Mouse (Mus musculus) hindbrain, embryonic 13.5 days (tissue): ENCODE measurements around the gene Scube3. TPM values are rescaled to one million over a fixed set of nuclear protein-coding genes. Genes with fewer than 3 reads are reported as not detected.

Experiments
- ATAC-seq: fragments of 200-750 bp; cut with Nextera tagmentation; 2 replicates; pipeline ENCODE4 v1.8.0; 2017; ENCODE audit warnings: moderate TSS enrichment; ENCODE audit not compliant: low FRiP score
- H3K27ac ChIP-seq: fragments of 300-500 bp; sonication (generic); 2 replicates; pipeline ENCODE4 v1.5.1; 2015; ENCODE audit warnings: inconsistent platforms, mild to moderate bottlenecking, moderate library complexity
- H3K27me3 ChIP-seq: fragments of 300-500 bp; sonication (generic); 2 replicates; pipeline ENCODE4 v1.6.1; 2015; ENCODE audit warnings: mild to moderate bottlenecking, inconsistent platforms
- H3K36me3 ChIP-seq: fragments of 300-500 bp; sonication (generic); 2 replicates; pipeline ENCODE4 v1.6.1; 2015; ENCODE audit warnings: mild to moderate bottlenecking, inconsistent platforms
- H3K4me1 ChIP-seq: fragments of 300-500 bp; sonication (generic); replicated peaks from 2 replicates; pipeline ENCODE4 v1.6.1; 2015; ENCODE audit warnings: inconsistent platforms
- H3K4me2 ChIP-seq: fragments of 300-500 bp; sonication (generic); 2 replicates; pipeline ENCODE4 v1.6.1; 2015; ENCODE audit warnings: inconsistent platforms, mild to moderate bottlenecking, moderate library complexity
- H3K4me3 ChIP-seq: fragments of 300-500 bp; sonication (generic); 2 replicates; pipeline ENCODE4 v1.5.1; 2015; ENCODE audit warnings: mild to moderate bottlenecking, inconsistent platforms
- H3K9ac ChIP-seq: fragments of 300-500 bp; sonication (generic); 2 replicates; pipeline ENCODE4 v1.6.1; 2015; ENCODE audit warnings: mild to moderate bottlenecking, inconsistent platforms
- H3K9me3 ChIP-seq: fragments of 300-500 bp; sonication (generic); 2 replicates; pipeline ENCODE4 v1.6.1; 2016; ENCODE audit warnings: inconsistent platforms
- WGBS: fragments of 180-500 bp; shearing (Covaris S2); methylation state at CpG from one replicate; pipeline ENCODE4 v1.1.7; 2015; 5-methylcytosine and 5-hydroxymethylcytosine counted together
- polyA plus RNA-seq: library from polyadenylated mRNA; unstranded; fragments of >200 nt; fragmentation: Nextera tagmentation; extraction: Ambion mirVana; gene quantifications from 2 replicates; pipeline ENCODE4 v1.2.1, GENCODE M21; 2015

Scube3 gene
- polyA plus RNA-seq, 1 experiment from 2014 or later: 5.1 TPM

DNA sequence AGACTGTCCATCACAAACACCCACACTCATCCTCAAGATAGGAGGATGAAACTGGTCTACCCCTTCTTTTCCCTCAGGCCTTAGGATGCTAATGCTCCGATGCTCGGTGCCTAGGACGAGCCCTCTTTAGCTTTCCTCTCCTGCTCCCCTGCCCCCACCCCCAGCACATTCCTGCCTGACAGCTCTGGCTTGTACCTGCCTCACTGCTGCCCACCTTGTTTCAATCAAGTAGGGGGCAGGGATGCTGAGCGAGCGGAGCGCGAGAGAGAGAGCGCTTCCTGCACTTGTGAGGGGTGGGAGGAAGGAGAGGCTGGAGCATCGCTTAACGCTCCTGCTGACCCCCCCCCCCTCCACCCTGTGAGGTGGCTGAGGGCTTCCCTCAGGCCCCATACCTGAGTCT, 18.4 kb downstream of the Scube3 start:
- H3K27me3 ChIP-seq: no peaks in the 10 kb centered on the region
- no peak overlapping the region for H3K27ac ChIP-seq
- peak overlapping the region; percentile 47; the same call in 1 of the 2 replicates for H3K9ac ChIP-seq
- WGBS: 27% methylated on average over 10 of the region's 10 CpGs
- H3K4me2 ChIP-seq: no peak overlapping the region
- peaks cover 43% of the 10 kb centered on the region for H3K4me1 ChIP-seq
- H3K36me3 ChIP-seq: peaks cover 78% of the 10 kb centered on the region
- no peak overlapping the region for H3K4me3 ChIP-seq
- no peaks in the 10 kb centered on the region for H3K9me3 ChIP-seq
- ATAC-seq: no peak

DNA sequence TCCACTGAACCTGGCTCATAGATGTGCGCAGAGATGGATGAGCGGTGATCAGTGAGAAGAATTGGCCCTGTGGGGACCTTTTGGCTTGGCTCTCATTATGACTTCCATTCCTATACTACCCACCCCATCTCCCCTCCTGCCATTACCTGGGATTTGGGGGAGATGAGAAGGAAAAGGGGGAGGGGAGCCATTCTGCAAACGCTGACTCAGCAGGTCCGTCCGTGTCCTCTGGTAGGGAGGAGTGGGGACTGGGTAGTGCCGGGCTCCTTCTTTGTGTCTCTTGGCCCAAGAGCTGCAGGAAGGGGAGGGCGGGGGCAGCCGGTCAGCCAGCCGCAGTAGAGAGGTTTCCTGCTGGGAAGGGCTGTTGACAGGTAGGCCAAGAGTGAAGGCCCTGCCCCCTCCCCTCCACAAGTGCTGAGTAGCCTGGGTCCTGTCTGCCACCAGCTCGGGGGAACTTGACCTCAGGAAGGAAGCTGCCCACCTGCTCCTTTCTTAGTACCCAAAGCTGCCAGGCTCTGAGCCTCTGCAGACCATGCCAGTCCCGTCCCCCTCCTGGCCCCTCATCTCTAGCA, 19.5 kb downstream of the Scube3 start:
- ATAC-seq: no peak
- Histone ChIP-seq H3K27ac (no peak overlapping the region), H3K9ac (no peak overlapping the region), H3K4me2 (no peak overlapping the region), H3K4me1 (peaks cover 43% of the 10 kb centered on the region), H3K4me3 (no peak overlapping the region), H3K36me3 (peaks cover 78% of the 10 kb centered on the region), H3K9me3 (no peaks in the 10 kb centered on the region), H3K27me3 (no peaks in the 10 kb centered on the region)
- WGBS: 29% methylated on average over 10 of the region's 11 CpGs

DNA sequence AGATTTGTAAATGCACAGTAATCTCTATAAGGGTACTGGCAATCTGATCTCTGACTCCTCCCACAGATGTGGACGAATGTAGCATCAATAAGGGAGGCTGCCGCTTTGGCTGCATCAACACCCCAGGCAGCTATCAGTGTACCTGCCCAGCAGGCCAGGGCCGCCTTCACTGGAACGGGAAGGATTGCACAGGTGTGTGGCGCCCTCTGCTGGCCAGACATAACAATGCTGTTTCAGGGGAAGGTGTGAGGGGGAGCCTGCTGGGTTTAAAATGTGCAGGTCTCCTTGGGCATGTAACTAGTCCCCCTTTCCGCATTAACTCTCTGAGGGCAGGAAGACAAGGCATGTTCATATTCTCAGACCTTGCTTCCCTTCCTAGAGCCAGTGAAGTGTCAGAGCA, 21.7 kb downstream of the Scube3 start:
- H3K27me3 ChIP-seq: no peaks in the 10 kb centered on the region
- peaks cover 80% of the 10 kb centered on the region for H3K36me3 ChIP-seq
- WGBS: 7% methylated on average over 6 of the region's 6 CpGs
- peaks cover 26% of the 10 kb centered on the region for H3K4me1 ChIP-seq
- H3K4me3 ChIP-seq: no peak overlapping the region
- no peaks in the 10 kb centered on the region for H3K9me3 ChIP-seq
- no peak overlapping the region for H3K9ac ChIP-seq
- ATAC-seq: no peak
- H3K4me2 ChIP-seq: no peak overlapping the region
- no peak overlapping the region for H3K27ac ChIP-seq

DNA sequence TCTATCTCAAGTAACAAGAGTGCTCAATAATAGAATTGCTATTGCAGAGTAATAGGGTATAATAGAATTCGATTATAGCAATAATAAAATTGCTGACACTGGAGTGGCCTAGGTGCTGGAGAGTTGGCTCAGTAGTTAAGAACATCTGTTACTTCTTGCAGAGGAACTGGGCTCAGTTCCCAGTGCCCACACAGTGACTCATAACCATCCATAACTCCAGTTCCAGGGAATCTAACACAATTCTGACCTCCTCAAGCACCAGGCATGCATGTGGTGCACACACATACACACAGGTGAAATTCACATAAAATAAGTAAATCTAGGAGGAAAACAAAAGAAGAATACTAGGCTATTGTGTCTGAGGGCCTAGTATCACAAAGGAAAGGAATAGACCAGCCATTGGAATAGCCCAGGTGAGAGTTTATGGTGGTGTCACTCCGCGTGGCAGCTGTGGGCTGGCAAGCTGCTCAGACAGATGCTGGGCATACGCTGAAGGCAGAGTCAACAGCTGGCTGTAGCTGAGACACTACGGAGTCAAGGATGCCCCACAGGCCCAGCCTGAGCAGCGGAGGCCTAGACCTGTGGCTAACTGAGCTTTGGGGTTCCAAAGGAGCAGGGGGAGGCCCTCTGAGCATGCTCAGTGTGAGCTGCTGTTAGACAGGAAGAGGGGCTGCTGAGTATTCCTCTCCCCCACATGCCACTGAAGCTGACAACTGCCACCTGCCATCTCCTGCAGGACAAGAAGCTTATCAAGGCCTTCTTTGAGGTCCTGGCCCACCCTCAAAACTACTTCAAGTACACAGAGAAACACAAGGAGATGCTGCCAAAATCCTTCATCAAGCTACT, 28.7 kb downstream of the Scube3 start:
- ATAC-seq: no peak
- no peak overlapping the region for H3K4me3 ChIP-seq
- H3K9me3 ChIP-seq: no peaks in the 10 kb centered on the region
- H3K4me1 ChIP-seq: peaks cover 27% of the 10 kb centered on the region
- WGBS: 88% methylated on average over 6 of the region's 6 CpGs
- H3K27me3 ChIP-seq: no peaks in the 10 kb centered on the region
- H3K36me3 ChIP-seq: peaks cover 59% of the 10 kb centered on the region
- H3K27ac ChIP-seq: no peak overlapping the region
- no peak overlapping the region for H3K4me2 ChIP-seq
- H3K9ac ChIP-seq: no peak overlapping the region; the same call in 1 of the 2 replicates

DNA sequence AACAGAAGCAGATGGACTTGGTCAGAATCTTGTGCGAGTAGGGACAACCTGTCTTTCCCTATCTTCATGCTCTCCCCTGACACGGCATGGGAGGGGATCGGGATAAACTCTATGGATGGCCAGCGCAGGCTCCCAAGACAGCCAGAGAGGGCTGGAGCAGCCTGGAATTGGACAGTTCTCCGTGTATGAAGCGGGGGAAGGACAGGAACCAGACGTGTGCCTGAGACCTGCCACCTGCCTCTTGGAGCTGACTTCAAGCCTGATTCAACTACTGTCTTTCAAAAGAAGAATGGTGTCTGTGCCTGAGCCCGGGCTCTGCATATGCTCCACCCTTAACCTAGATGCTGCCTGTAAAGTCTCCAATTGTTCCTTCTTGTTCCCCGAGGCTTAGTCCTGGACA, 30.7 kb downstream of the Scube3 start:
- H3K4me1 ChIP-seq: peaks cover 38% of the 10 kb centered on the region
- H3K4me2 ChIP-seq: no peak overlapping the region
- no peaks in the 10 kb centered on the region for H3K27me3 ChIP-seq
- 0 out of 2 replicates have a peak overlapping the region, but pooled peaks have one; percentile 8 for H3K27ac ChIP-seq
- no peak overlapping the region for H3K4me3 ChIP-seq
- peak overlapping the region; percentile 46 for H3K9ac ChIP-seq
- peaks cover 39% of the 10 kb centered on the region for H3K36me3 ChIP-seq
- no peaks in the 10 kb centered on the region for H3K9me3 ChIP-seq
- WGBS: 77% methylated on average over 9 of the region's 9 CpGs
- no peak for ATAC-seq

DNA sequence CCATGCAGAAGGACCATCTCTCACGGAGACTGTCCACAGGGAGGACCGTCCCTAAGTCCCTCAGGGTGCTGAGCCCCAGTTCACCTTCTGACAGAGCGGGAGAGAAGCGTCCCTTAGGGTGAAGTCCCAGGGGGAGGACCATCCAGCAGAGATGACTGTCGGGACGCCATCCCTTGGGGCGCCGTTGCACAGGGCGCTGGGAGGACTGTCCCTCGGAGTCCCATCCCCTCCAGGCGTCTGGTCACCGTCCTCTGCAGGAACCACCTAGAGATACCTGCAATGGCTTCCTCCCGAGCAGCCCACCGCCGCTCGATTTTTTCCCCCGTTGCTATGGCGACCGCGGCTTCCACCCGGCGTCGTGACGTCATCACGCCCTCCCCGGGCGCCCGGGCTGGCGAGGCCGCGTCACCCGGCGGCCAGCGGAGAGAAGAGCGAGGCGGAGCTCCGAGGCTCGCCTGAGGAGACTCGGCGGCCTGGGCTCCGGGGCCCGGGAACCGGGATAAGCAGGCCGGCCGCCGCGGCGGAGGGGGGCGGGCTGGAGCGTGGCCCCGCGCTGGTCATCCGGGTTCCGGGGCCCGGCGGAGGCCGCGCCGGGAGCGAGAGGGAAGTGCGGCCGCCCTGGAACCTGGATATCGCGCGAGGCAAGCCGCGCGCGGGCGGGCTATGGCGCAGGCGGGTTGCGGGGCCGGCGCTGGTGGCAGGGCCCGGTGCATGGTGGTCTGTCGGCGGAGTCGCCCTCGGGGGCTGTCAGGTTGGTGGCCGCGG, 35.0 kb downstream of the Scube3 start, which contains the start of gene Zfp523:
Gene Zfp523 (plus strand): TSS at position 355 of the 765 bp plus-strand sequence.
- ATAC-seq: peak; percentile 88
- Histone ChIP-seq H3K27ac (peak within 1 kb of the TSS; percentile 95), H3K4me1 (peaks cover 71% of the 10 kb centered on the region), H3K4me3 (peak within 1 kb of the TSS; percentile 86), H3K4me2 (peak within 1 kb of the TSS; percentile 89), H3K27me3 (no peaks in the 10 kb centered on the region), H3K9me3 (no peaks in the 10 kb centered on the region), H3K9ac (peak within 1 kb of the TSS; percentile 98), H3K36me3 (peaks cover 13% of the 10 kb centered on the region; the same call in 1 of the 2 replicates)
- WGBS: under 1% methylated on average over 75 of the region's 82 CpGs

DNA sequence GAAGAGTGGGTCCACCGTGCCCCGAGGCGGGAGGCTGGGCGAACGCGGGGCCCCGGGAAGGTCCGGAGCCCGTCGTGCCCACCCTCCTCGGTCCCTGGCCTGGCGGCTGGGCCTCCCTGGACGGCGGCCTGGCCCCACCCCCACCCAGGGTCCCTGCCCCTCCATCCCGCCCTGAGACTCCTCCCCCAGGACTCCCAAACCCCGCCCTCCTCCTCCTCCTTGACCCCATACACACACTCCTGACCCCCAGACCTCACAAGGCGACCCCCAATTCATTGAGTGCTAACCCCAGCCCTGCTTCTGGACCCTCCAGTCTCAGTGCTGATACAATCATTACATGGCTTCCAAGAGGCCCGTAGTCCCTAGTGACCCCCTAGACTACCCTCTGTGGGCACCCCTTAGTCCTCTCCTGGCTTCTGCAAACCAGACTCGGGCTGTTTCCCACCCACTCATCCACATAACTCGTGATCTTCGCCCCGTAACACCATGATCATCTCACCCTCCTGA, 35.7 kb downstream of the Scube3 start:
- peak; percentile 56 for ATAC-seq
- Histone ChIP-seq H3K4me2 (peak overlapping the region; percentile 89), H3K4me3 (peak overlapping the region; percentile 86), H3K36me3 (peaks cover 10% of the 10 kb centered on the region; the same call in 1 of the 2 replicates), H3K27me3 (no peaks in the 10 kb centered on the region), H3K9ac (peak overlapping the region; percentile 98), H3K4me1 (peaks cover 73% of the 10 kb centered on the region), H3K27ac (peak overlapping the region; percentile 95), H3K9me3 (no peaks in the 10 kb centered on the region)
- WGBS: 11% methylated on average over 12 of the region's 22 CpGs

DNA sequence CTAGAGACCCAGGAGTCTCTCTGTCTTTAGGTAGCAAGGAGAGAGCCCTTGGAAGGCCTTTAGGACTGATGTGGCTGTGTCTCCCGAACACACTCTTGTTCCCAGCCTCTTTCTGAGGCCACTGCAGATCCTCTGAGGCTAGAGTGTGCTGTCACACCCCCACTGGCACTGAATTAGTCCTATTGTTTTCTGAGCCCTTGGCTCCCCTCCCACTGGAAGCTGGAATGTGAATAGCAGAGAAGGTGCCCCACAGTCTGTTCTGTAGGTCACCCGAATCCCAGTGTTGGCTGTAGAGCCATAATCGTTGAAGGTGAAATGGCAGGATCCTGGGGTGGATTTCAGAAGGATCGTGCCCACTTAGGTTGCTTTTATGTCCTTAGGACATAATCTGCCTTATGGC, 38.4 kb downstream of the Scube3 start:
- Histone ChIP-seq H3K36me3 (peaks cover 11% of the 10 kb centered on the region), H3K4me2 (no peak overlapping the region), H3K9me3 (no peaks in the 10 kb centered on the region), H3K27me3 (no peaks in the 10 kb centered on the region), H3K4me1 (peaks cover 67% of the 10 kb centered on the region), H3K4me3 (no peak overlapping the region), H3K9ac (peak overlapping the region; percentile 43; the same call in 1 of the 2 replicates), H3K27ac (no peak overlapping the region)
- WGBS: 48% methylated on average over 4 of the region's 4 CpGs
- no peak for ATAC-seq

DNA sequence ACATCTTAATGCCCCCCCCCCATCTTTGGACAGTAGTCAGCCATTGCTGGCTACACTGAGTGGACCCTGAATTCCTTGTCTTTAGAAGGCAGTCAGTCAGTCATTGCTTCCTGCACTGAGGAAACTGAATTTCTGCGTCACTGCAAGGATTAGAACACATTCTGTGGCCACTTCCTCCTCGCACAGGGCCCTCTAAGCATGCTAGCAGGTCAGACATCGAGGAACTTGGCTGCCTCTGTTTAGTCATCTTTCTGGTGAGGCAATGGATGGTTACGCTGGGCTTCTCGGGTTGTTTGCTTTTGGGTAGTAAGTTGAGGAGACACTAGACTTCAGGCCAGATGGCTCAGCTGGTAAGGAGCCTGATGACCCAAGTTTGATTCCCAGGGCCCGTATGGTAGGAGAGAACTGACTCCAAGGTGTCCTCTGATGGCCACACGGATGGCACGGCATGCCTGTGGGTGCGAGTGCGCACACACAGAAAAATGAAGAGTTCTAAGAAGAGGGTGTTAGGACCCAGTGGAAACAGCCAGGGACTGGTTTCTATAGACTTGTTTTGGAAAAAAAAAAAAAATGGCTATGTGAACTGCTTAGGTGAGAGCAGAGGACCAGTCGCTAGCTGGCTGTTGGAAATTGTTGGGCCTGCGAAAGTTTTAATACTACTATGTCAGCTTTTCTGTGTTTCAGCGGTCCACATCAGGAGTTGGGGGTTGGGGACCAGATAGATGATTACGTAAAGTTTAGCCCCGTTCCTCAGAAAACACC, 39.0 kb downstream of the Scube3 start:
- Histone ChIP-seq H3K36me3 (peaks cover 14% of the 10 kb centered on the region), H3K4me2 (no peak overlapping the region), H3K9me3 (no peaks in the 10 kb centered on the region), H3K27me3 (no peaks in the 10 kb centered on the region), H3K27ac (no peak overlapping the region), H3K4me1 (peaks cover 61% of the 10 kb centered on the region), H3K4me3 (no peak overlapping the region), H3K9ac (no peak overlapping the region)
- no peak for ATAC-seq
- WGBS: 86% methylated on average over 15 of the region's 15 CpGs

DNA sequence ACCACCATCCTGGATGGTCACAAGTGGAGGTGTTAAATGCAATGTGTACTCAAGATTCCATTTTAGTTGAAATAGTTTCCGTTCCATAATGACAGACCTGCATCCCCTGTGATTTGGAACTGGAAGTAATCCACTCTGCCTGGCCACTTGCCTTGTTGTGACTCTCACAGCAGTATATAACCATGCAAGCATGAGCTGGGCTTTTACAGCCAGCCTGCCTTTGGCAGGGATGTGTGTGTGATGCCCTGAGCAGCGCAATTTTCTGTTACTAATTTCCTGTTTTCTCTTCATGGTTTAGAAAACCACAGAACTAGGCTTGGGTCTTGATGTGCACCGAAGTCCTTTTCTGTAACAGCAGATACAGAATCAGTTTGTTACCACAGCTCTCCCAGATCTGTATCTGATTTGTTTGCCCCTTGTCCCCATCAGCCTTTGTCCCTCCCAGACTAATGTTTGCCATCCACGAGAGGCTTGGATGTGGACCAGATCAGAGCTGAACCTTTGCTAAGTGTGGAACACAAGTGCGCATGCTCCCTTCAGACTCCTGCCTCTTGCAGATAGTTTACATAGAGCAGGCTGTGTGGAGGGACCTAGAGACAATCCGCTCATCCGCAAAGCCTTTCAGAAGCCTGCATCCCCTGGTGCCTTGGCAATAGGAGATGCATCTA, 43.2 kb downstream of the Scube3 start:
- H3K27ac ChIP-seq: no peak overlapping the region
- 87% methylated on average over 7 of the region's 7 CpGs for WGBS
- ATAC-seq: no peak
- no peak overlapping the region for H3K9ac ChIP-seq
- peaks cover 21% of the 10 kb centered on the region for H3K36me3 ChIP-seq
- H3K27me3 ChIP-seq: no peaks in the 10 kb centered on the region
- H3K9me3 ChIP-seq: no peaks in the 10 kb centered on the region
- H3K4me1 ChIP-seq: peaks cover 31% of the 10 kb centered on the region
- H3K4me3 ChIP-seq: no peak overlapping the region
- H3K4me2 ChIP-seq: no peak overlapping the region

DNA sequence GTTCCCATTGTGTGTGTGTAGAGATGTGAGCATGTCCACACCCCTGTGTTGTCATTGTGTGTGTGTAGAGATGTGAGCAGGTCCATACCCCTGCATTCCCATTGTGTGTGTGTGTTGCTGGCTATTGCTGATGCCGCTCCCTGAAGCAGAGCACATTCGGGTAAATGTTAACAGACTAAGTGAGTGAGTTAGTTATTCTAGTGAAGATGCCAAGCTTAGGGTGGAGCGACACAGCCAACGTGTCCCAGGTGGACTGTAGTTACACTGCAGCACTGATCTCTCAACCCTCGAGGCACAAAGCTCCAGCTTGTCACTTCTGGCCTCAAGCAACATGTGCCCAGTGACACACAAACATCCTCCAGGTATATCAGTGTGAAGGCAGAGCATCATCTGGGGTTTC, 46.4 kb downstream of the Scube3 start:
- Histone ChIP-seq H3K4me3 (no peak overlapping the region), H3K9me3 (no peaks in the 10 kb centered on the region), H3K27me3 (no peaks in the 10 kb centered on the region), H3K36me3 (peaks cover 44% of the 10 kb centered on the region), H3K4me2 (no peak overlapping the region), H3K9ac (no peak overlapping the region), H3K27ac (no peak overlapping the region), H3K4me1 (0 out of 2 replicates have a peak, but pooled peaks cover 2% of the 10 kb centered on the region)
- no peak for ATAC-seq
- WGBS: 94% methylated on average over 5 of the region's 5 CpGs
